ENCODE assay signal across 11 mouse cellular contexts in the genomic region with DNA sequence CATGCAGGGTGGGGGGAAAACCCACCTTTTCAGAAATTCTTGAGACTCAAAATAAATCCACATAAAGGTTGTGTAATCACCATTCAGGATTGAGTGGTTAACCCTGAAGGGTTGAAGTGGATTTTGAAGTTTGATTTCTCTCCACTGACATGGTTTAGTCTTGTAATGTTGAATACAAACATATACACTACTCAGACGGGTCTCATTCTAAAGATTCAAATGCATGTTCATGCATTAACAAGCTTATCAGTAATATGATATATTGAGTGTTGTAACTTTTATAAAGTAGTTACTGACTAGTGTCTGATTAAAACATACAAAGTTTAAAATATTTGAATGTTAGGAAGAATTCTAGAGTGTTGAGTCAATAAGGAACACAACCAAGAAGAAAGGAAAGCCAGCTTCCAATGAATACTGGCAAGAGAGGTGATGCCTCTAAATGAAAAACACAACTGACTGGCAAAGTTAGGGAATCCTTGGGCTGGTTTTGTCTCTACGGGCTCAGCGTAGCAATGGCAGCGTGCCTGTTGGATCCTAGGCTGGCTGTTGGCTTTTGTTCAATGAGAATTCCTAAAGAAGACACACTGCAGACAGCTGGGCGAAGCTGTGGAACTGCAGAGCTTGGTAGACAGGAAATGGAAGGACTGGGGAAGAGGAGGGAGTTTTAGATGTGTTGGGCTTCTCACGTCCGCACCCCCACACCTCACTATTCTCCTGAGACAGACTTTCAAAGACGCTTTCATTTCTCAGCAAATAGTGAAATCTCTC.
A peak's percentile ranks its signal among the peaks of the same experiment; 100 is the strongest.
DNase-seq lines count a peak whose midpoint lies in the region; ATAC-seq and TF ChIP-seq lines count a peak whose summit lies in the region.
"Had no signal": no experiment of that assay in that cellular context is flagged by ENCODE, and none has a peak within 500 bp of the region (broad histone marks: within the 10 kb centered on the region; RNA-seq: fewer than 3 reads in every experiment).

No protein-coding gene starts in this region.

- no peaks in the 10 kb centered on the region for H3K9me3 ChIP-seq in forebrain, embryonic 14.5 days (replicated peaks; ENCODE audit: control insufficient read depth, low read length)
- H3K9me3 ChIP-seq in forebrain, embryonic 11.5 days (ENCODE audit: control insufficient read depth, low read length), result no peaks in the 10 kb centered on the region
- H3K9me3 ChIP-seq in midbrain, postnatal 0 days (ENCODE audit: low read length), result no peaks in the 10 kb centered on the region
- no peaks in the 10 kb centered on the region for H3K9me3 ChIP-seq in midbrain, embryonic 15.5 days
- H3K9me3 ChIP-seq in hindbrain, embryonic 16.5 days (ENCODE audit: control insufficient read depth, low read length), result no peaks in the 10 kb centered on the region
- H3K9me3 ChIP-seq: neural tube, embryonic 13.5 days had no signal

- H3K27ac ChIP-seq in forebrain, embryonic 14.5 days (ENCODE audit: low read depth, low read length), result no peak overlapping the region
- H3K27ac ChIP-seq in forebrain, embryonic 11.5 days (ENCODE audit: low read depth, low read length), result no peak overlapping the region
- H3K27ac ChIP-seq in midbrain, postnatal 0 days (ENCODE audit: low read depth, low read length), result no peak overlapping the region
- H3K27ac ChIP-seq in midbrain, embryonic 15.5 days, result no peak overlapping the region
- H3K27ac ChIP-seq in hindbrain, embryonic 16.5 days (ENCODE audit: low read depth, low read length), result no peak overlapping the region
- H3K27ac ChIP-seq: neural tube, embryonic 13.5 days had no signal

- no peak for TF ChIP-seq CTCF in midbrain, postnatal 0 days (IDR thresholded peaks at IDR 0.05)

- no peaks in the 10 kb centered on the region for H3K27me3 ChIP-seq in forebrain, embryonic 14.5 days (replicated peaks; ENCODE audit: control insufficient read depth, insufficient read depth, low read length)
- no peaks in the 10 kb centered on the region for H3K27me3 ChIP-seq in forebrain, embryonic 11.5 days (ENCODE audit: control insufficient read depth, insufficient read depth, low read length)
- H3K27me3 ChIP-seq in midbrain, postnatal 0 days (ENCODE audit: insufficient read depth, low read length), result no peaks in the 10 kb centered on the region
- H3K27me3 ChIP-seq in midbrain, embryonic 15.5 days (replicated peaks), result no peaks in the 10 kb centered on the region
- no peaks in the 10 kb centered on the region for H3K27me3 ChIP-seq in hindbrain, embryonic 16.5 days (replicated peaks; ENCODE audit: control insufficient read depth, insufficient read depth, low read length)
- H3K27me3 ChIP-seq: neural tube, embryonic 13.5 days had no signal

- no peak overlapping the region for H3K4me2 ChIP-seq in forebrain, embryonic 14.5 days (ENCODE audit: low read length)
- no peak overlapping the region for H3K4me2 ChIP-seq in forebrain, embryonic 11.5 days (ENCODE audit: low read depth, low read length, severe bottlenecking)
- no peak overlapping the region for H3K4me2 ChIP-seq in midbrain, postnatal 0 days (ENCODE audit: low read depth, low read length, poor library complexity, severe bottlenecking)
- H3K4me2 ChIP-seq in midbrain, embryonic 15.5 days, result no peak overlapping the region
- H3K4me2 ChIP-seq in hindbrain, embryonic 16.5 days (ENCODE audit: low read length), result no peak overlapping the region
- H3K4me2 ChIP-seq: liver, embryonic 11.5 days; neural tube, embryonic 13.5 days had no signal

- H3K36me3 ChIP-seq in forebrain, embryonic 14.5 days (ENCODE audit: control insufficient read depth, insufficient read depth, low read length), result no peaks in the 10 kb centered on the region; the same call in 1 of the 2 replicates
- no peaks in the 10 kb centered on the region; the same call in 1 of the 2 replicates for H3K36me3 ChIP-seq in forebrain, embryonic 11.5 days (ENCODE audit: control insufficient read depth, insufficient read depth, low read length)
- H3K36me3 ChIP-seq in midbrain, postnatal 0 days (ENCODE audit: insufficient read depth, low read length), result no peaks in the 10 kb centered on the region
- H3K36me3 ChIP-seq in midbrain, embryonic 15.5 days (replicated peaks), result 0 out of 2 replicates have a peak, but pooled peaks cover 3% of the 10 kb centered on the region
- peaks cover 5% of the 10 kb centered on the region; the same call in 1 of the 2 replicates for H3K36me3 ChIP-seq in hindbrain, embryonic 16.5 days (ENCODE audit: control insufficient read depth, insufficient read depth, low read length)

- WGBS in forebrain, embryonic 14.5 days, result 84% methylated on average over 8 of the region's 8 CpGs
- WGBS in forebrain, embryonic 11.5 days, result 93% methylated on average over 8 of the region's 8 CpGs
- 76% methylated on average over 8 of the region's 8 CpGs for WGBS in midbrain, postnatal 0 days
- 88% methylated on average over 8 of the region's 8 CpGs for WGBS in midbrain, embryonic 15.5 days
- WGBS in hindbrain, embryonic 16.5 days, result 77% methylated on average over 8 of the region's 8 CpGs

- ATAC-seq in forebrain, embryonic 14.5 days, result no peak; the same call in 1 of the 2 replicates
- no peak for ATAC-seq in forebrain, embryonic 11.5 days (replicated peaks; ENCODE audit: low FRiP score)
- no peak for ATAC-seq in midbrain, postnatal 0 days (ENCODE audit: low FRiP score)
- ATAC-seq in midbrain, embryonic 15.5 days (replicated peaks), result no peak
- no peak for ATAC-seq in hindbrain, embryonic 16.5 days
- ATAC-seq in inflammation-experienced regulatory T-cells, adult 6 months, result no peak

- H3K4me1 ChIP-seq in forebrain, embryonic 14.5 days (ENCODE audit: control insufficient read depth, insufficient read depth, low read length), result no peaks in the 10 kb centered on the region
- H3K4me1 ChIP-seq in forebrain, embryonic 11.5 days (replicated peaks; ENCODE audit: control insufficient read depth, insufficient read depth, low read length), result no peaks in the 10 kb centered on the region
- no peaks in the 10 kb centered on the region for H3K4me1 ChIP-seq in midbrain, postnatal 0 days (ENCODE audit: insufficient read depth, low read length)
- H3K4me1 ChIP-seq in midbrain, embryonic 15.5 days, result no peaks in the 10 kb centered on the region
- no peaks in the 10 kb centered on the region for H3K4me1 ChIP-seq in hindbrain, embryonic 16.5 days (ENCODE audit: control insufficient read depth, insufficient read depth, low read depth, low read length)
- H3K4me1 ChIP-seq: neural tube, embryonic 13.5 days had no signal

- DNase-seq in forebrain, embryonic 14.5 days (ENCODE audit: low spot score), result peak; percentile 63
- DNase-seq in forebrain, embryonic 11.5 days (ENCODE audit: low spot score), result no peak
- DNase-seq in midbrain, postnatal 0 days (ENCODE audit: low spot score), result peak; percentile 56
- DNase-seq in layer of hippocampus, postnatal 10 days (ENCODE audit: low spot score in 2 of 2), result peak; percentile 45
- DNase-seq in skeletal muscle tissue, adult 2 months (ENCODE audit: low read depth, low spot score), result peak; percentile 21
- DNase-seq: thymus, adult 2 months had no signal

- no peak overlapping the region for H3K4me3 ChIP-seq in forebrain, embryonic 14.5 days (ENCODE audit: low read depth, low read length)
- H3K4me3 ChIP-seq in forebrain, embryonic 11.5 days (ENCODE audit: low read depth, low read length), result no peak overlapping the region
- H3K4me3 ChIP-seq in midbrain, postnatal 0 days (ENCODE audit: low read depth, low read length), result no peak overlapping the region
- H3K4me3 ChIP-seq in midbrain, embryonic 15.5 days, result no peak overlapping the region
- H3K4me3 ChIP-seq in hindbrain, embryonic 16.5 days (ENCODE audit: low read length), result no peak overlapping the region
- H3K4me3 ChIP-seq: neural tube, embryonic 13.5 days had no signal

- H3K9ac ChIP-seq in forebrain, embryonic 14.5 days (ENCODE audit: low read length), result no peak overlapping the region
- H3K9ac ChIP-seq in forebrain, embryonic 11.5 days (ENCODE audit: low read length), result no peak overlapping the region
- no peak overlapping the region for H3K9ac ChIP-seq in midbrain, postnatal 0 days (replicated peaks; ENCODE audit: low read length, poor library complexity, severe bottlenecking)
- no peak overlapping the region for H3K9ac ChIP-seq in midbrain, embryonic 15.5 days
- no peak overlapping the region for H3K9ac ChIP-seq in hindbrain, embryonic 16.5 days (ENCODE audit: low read depth, low read length)
- H3K9ac ChIP-seq: neural tube, embryonic 13.5 days had no signal
